12 mouse cellular contexts compared by ENCODE assay signal in genomic region chr1:166339110-166339509, GRCm38 (mm10). TPM values are rescaled to one million over a fixed set of nuclear protein-coding genes. Genes with fewer than 3 reads are reported as not detected.
DNase-seq lines count a peak whose midpoint lies in the region; ATAC-seq and TF ChIP-seq lines count a peak whose summit lies in the region.
"Had no signal": no experiment of that assay in that cellular context is flagged by ENCODE, and none has a peak within 500 bp of the region (broad histone marks: within the 10 kb centered on the region; RNA-seq: fewer than 3 reads in every experiment).

No protein-coding gene starts in this region.

- no peak overlapping the region for H3K4me3 ChIP-seq in heart, embryonic 11.5 days (ENCODE audit: low read depth, low read length)
- no peak overlapping the region for H3K4me3 ChIP-seq in lung, postnatal 0 days (ENCODE audit: low read depth, low read length)
- H3K4me3 ChIP-seq: embryonic facial prominence, embryonic 15.5 days had no signal

- no peak overlapping the region for H3K9ac ChIP-seq in heart, embryonic 11.5 days (ENCODE audit: low read depth, low read length)
- H3K9ac ChIP-seq in lung, postnatal 0 days (replicated peaks; ENCODE audit: low read depth): no peak overlapping the region
- H3K9ac ChIP-seq: embryonic facial prominence, embryonic 15.5 days; liver, embryonic 14.5 days had no signal

- DNase-seq in heart, adult 18-20 months: peak; percentile 33 to 67
- DNase-seq in 416B (ENCODE audit: low read depth) (peak; percentile 79), MN1 (ENCODE audit: low spot score) (no peak)
- peak; percentile 45 for DNase-seq in adrenal gland, postnatal 14 days
- peak; percentile 11 for DNase-seq in lung, postnatal 0 days (ENCODE audit: low spot score)
- no peak for DNase-seq in neural tube, embryonic 10.5 days (ENCODE audit: extremely low spot score, low spot score)
- DNase-seq in right cerebral cortex, adult 2 months (ENCODE audit: low spot score in 2 of 2): no peak
- DNase-seq: cerebellum, postnatal 14 days had no signal

- no peak for ATAC-seq in heart, embryonic 11.5 days (replicated peaks; ENCODE audit: insufficient number of reproducible peaks, low FRiP score, low TSS enrichment)
- peak; percentile 35; the same call in 1 of the 2 replicates for ATAC-seq in lung, postnatal 0 days

- H3K4me1 ChIP-seq in heart, embryonic 11.5 days (ENCODE audit: control insufficient read depth, insufficient read depth, low read length): no peaks in the 10 kb centered on the region
- H3K4me1 ChIP-seq in lung, postnatal 0 days (ENCODE audit: insufficient read depth, low read depth, low read length): no peaks in the 10 kb centered on the region
- H3K4me1 ChIP-seq: embryonic facial prominence, embryonic 15.5 days had no signal

- no peaks in the 10 kb centered on the region for H3K27me3 ChIP-seq in heart, embryonic 11.5 days (ENCODE audit: control insufficient read depth, insufficient read depth, low read length)
- no peaks in the 10 kb centered on the region for H3K27me3 ChIP-seq in lung, postnatal 0 days (replicated peaks; ENCODE audit: insufficient read depth, low read length)
- H3K27me3 ChIP-seq: embryonic facial prominence, embryonic 15.5 days had no signal

- TF ChIP-seq EP300 in lung, postnatal 0 days (IDR thresholded peaks at IDR 0.05): no peak

- no peaks in the 10 kb centered on the region for H3K9me3 ChIP-seq in heart, embryonic 11.5 days (replicated peaks; ENCODE audit: control insufficient read depth, low read length)
- H3K9me3 ChIP-seq in lung, postnatal 0 days (ENCODE audit: low read length): no peaks in the 10 kb centered on the region
- H3K9me3 ChIP-seq: embryonic facial prominence, embryonic 15.5 days had no signal

- TF ChIP-seq CTCF in lung, postnatal 0 days (IDR thresholded peaks at IDR 0.05): no peak

- H3K27ac ChIP-seq in heart, embryonic 11.5 days (ENCODE audit: low read depth, low read length): no peak overlapping the region
- no peak overlapping the region for H3K27ac ChIP-seq in lung, postnatal 0 days (ENCODE audit: low read length)
- H3K27ac ChIP-seq: embryonic facial prominence, embryonic 15.5 days; liver, embryonic 14.5 days; stomach, postnatal 0 days had no signal

- H3K36me3 ChIP-seq in heart, embryonic 11.5 days (ENCODE audit: control insufficient read depth, insufficient read depth, low read length): no peaks in the 10 kb centered on the region
- no peaks in the 10 kb centered on the region for H3K36me3 ChIP-seq in lung, postnatal 0 days (ENCODE audit: insufficient read depth, low read length)
- H3K36me3 ChIP-seq: embryonic facial prominence, embryonic 15.5 days had no signal

- no peak overlapping the region for H3K4me2 ChIP-seq in heart, embryonic 11.5 days
- no peak overlapping the region for H3K4me2 ChIP-seq in lung, postnatal 0 days (replicated peaks; ENCODE audit: low read depth, low read length)
- H3K4me2 ChIP-seq: embryonic facial prominence, embryonic 15.5 days had no signal

- WGBS in heart, embryonic 11.5 days (ENCODE audit: insufficient replicate concordance): 80% methylated on average over 6 of the region's 6 CpGs
- 69% methylated on average over 6 of the region's 6 CpGs for WGBS in lung, postnatal 0 days

RNA-seq across cellular contexts. Expression of gene Tada1, which starts 39.8 kb away (rescaled TPM):
- total RNA-seq in heart, adult 18-20 months (2021): 1 to 10 TPM; 8.5 to 8.8 TPM
- polyA plus RNA-seq in heart, embryonic 11.5 days (2014; fragmentation: Nextera tagmentation; extraction: Ambion mirVana): 36.0 and 37.6 TPM in 2 replicates
- total RNA-seq in adrenal gland, postnatal 14 days (2021): 18.1 and 19.1 TPM in 2 replicates
- 26.5 and 28.1 TPM in 2 replicates for polyA plus RNA-seq in lung, postnatal 0 days (2015; fragmentation: Nextera tagmentation; extraction: Ambion mirVana)

Comparison
In these comparisons a context has a peak if more than half of its experiments do, and no peak if none do; other contexts are left out.
1. DNase-seq: peak in heart, adult 18-20 months (2 of 2), 416B (single experiment), adrenal gland, postnatal 14 days (single experiment) and lung, postnatal 0 days (single experiment); none in neural tube, embryonic 10.5 days (single experiment), right cerebral cortex, adult 2 months (0 of 2) and MN1 (single experiment).